Mouse (Mus musculus) ES-Bruce4 (cell line): Measurements from ENCODE around the gene Rpl23.

Experiments used
- CTCF ChIP-seq: IDR thresholded peaks from one replicate; pipeline ENCODE4 v1.8.1; 2011; ENCODE audit warnings: low read depth, low read length
- POLR2A ChIP-seq: IDR thresholded peaks from one replicate; pipeline ENCODE4 v1.8.1; 2011; ENCODE audit warnings: low read length; ENCODE audit not compliant: insufficient read depth

GRCm38 (mm10) chr11:97808621-97809234, 26.5 kb upstream of the Rpl23 start:
- TF ChIP-seq CTCF, result no peak
- TF ChIP-seq POLR2A, result no peak
